Comparison of ENCODE assay signal across 20 mouse cellular contexts in the genomic region with DNA sequence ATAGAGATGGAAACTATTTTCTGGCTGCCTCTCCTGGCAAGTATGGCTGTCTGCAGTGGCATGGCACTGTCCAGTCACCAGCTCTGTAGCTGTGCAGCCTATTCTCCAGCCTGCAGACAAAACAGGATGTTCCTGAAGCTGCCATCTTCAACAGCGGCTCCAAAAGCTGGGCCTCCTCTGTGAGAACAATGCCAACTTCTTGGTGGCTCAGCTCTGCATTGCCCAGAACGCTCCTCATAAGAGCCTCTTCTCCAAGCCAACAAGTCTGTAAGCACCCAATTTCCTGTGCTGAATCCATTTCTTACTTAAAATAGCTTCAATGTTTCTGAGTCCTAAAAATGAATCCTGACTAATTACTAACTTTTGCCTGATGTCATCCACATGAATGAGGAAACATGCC. TPM values are rescaled to one million over a fixed set of nuclear protein-coding genes. Genes with fewer than 3 reads are reported as not detected.
DNase-seq lines count a peak whose midpoint lies in the region; ATAC-seq and TF ChIP-seq lines count a peak whose summit lies in the region.
"Had no signal": no experiment of that assay in that cellular context is flagged by ENCODE, and none has a peak within 500 bp of the region (broad histone marks: within the 10 kb centered on the region; RNA-seq: fewer than 3 reads in every experiment).

No protein-coding gene starts in this region.

- ATAC-seq in forebrain, postnatal 0 days, result no peak; the same call in 1 of the 2 replicates
- ATAC-seq in forebrain, embryonic 15.5 days (replicated peaks), result no peak
- no peak for ATAC-seq in lung, postnatal 0 days
- ATAC-seq: CD4-positive, CD25-positive, alpha-beta regulatory T cell, adult 4 months had no signal

- DNase-seq in forebrain, postnatal 0 days, result peak; percentile 33
- no peak for DNase-seq in left cerebral cortex, adult 2 months (ENCODE audit: extremely low spot score in 1 of 2, low spot score in 2 of 2)
- DNase-seq in left cerebral cortex, adult 9 months (ENCODE audit: low spot score in 2 of 2), result no peak
- peak; percentile 35 for DNase-seq in right cerebral cortex, adult 18-20 months
- DNase-seq in right cerebral cortex, postnatal 4 days, result no peak
- no peak for DNase-seq in lung, postnatal 0 days (ENCODE audit: low spot score)
- DNase-seq in thymus, adult 18-20 months, result no peak
- DNase-seq: B cell, adult 2 months; cerebellum, adult 18-20 months; cerebellum, adult 9-11 months; cerebellum, postnatal 36 days; gastrocnemius, postnatal 10 days had no signal

- WGBS in forebrain, postnatal 0 days, result 59% methylated on average over 2 of the region's 2 CpGs
- 88% methylated on average over 2 of the region's 2 CpGs for WGBS in forebrain, embryonic 15.5 days
- WGBS in lung, postnatal 0 days, result 58% methylated on average over 2 of the region's 2 CpGs

- H3K4me1 ChIP-seq in forebrain, postnatal 0 days (ENCODE audit: insufficient read depth), result peaks cover 30% of the 10 kb centered on the region
- peaks cover 21% of the 10 kb centered on the region for H3K4me1 ChIP-seq in forebrain, embryonic 15.5 days
- no peaks in the 10 kb centered on the region for H3K4me1 ChIP-seq in lung, postnatal 0 days (ENCODE audit: insufficient read depth, low read depth, low read length)

- H3K27ac ChIP-seq in forebrain, postnatal 0 days (ENCODE audit: low read depth, low read length), result no peak overlapping the region
- H3K27ac ChIP-seq in forebrain, embryonic 15.5 days (replicated peaks), result no peak overlapping the region
- peak overlapping the region; percentile 7; the same call in 1 of the 2 replicates for H3K27ac ChIP-seq in left cerebral cortex, adult 2 months
- no peak overlapping the region for H3K27ac ChIP-seq in lung, postnatal 0 days (ENCODE audit: low read length)
- H3K27ac ChIP-seq: embryonic facial prominence, embryonic 13.5 days; forebrain, embryonic 12.5 days; hindbrain, embryonic 10.5 days; hindbrain, embryonic 14.5 days had no signal

- no peak for TF ChIP-seq EP300 in lung, postnatal 0 days (IDR thresholded peaks at IDR 0.05)

- H3K9me3 ChIP-seq in forebrain, postnatal 0 days (ENCODE audit: low read length), result no peaks in the 10 kb centered on the region
- no peaks in the 10 kb centered on the region for H3K9me3 ChIP-seq in forebrain, embryonic 15.5 days
- H3K9me3 ChIP-seq in lung, postnatal 0 days (ENCODE audit: low read length), result no peaks in the 10 kb centered on the region
- H3K9me3 ChIP-seq: embryonic facial prominence, embryonic 13.5 days; forebrain, embryonic 12.5 days; heart, embryonic 12.5 days; hindbrain, embryonic 10.5 days had no signal

- no peak overlapping the region for H3K4me2 ChIP-seq in forebrain, postnatal 0 days (ENCODE audit: low read depth)
- no peak overlapping the region for H3K4me2 ChIP-seq in forebrain, embryonic 15.5 days (replicated peaks)
- H3K4me2 ChIP-seq in lung, postnatal 0 days (replicated peaks; ENCODE audit: low read depth, low read length), result no peak overlapping the region
- H3K4me2 ChIP-seq: embryonic facial prominence, embryonic 13.5 days; forebrain, embryonic 12.5 days; heart, embryonic 12.5 days; hindbrain, embryonic 14.5 days had no signal

- no peak for TF ChIP-seq CTCF in forebrain, postnatal 0 days (IDR thresholded peaks at IDR 0.05; ENCODE audit: low read depth)
- TF ChIP-seq CTCF in left cerebral cortex, adult 2 months (IDR thresholded peaks at IDR 0.05), result no peak
- no peak for TF ChIP-seq CTCF in lung, postnatal 0 days (IDR thresholded peaks at IDR 0.05)

- H3K9ac ChIP-seq in forebrain, postnatal 0 days, result no peak overlapping the region
- no peak overlapping the region for H3K9ac ChIP-seq in forebrain, embryonic 15.5 days (replicated peaks)
- H3K9ac ChIP-seq in lung, postnatal 0 days (replicated peaks; ENCODE audit: low read depth), result no peak overlapping the region
- H3K9ac ChIP-seq: embryonic facial prominence, embryonic 13.5 days; forebrain, embryonic 12.5 days; heart, embryonic 12.5 days; hindbrain, embryonic 14.5 days had no signal

- no peaks in the 10 kb centered on the region for H3K27me3 ChIP-seq in forebrain, postnatal 0 days (ENCODE audit: insufficient read depth, low read length)
- H3K27me3 ChIP-seq in forebrain, embryonic 15.5 days, result no peaks in the 10 kb centered on the region
- H3K27me3 ChIP-seq in lung, postnatal 0 days (replicated peaks; ENCODE audit: insufficient read depth, low read length), result peaks cover 5% of the 10 kb centered on the region

- intact Hi-C loops in left cerebral cortex, adult 2 months (cut with DNase I), result loop anchor here (2.0 to 5.0 kb wide), 2 partner anchors 39 to 143 kb away; a partner anchor contains a TSS

- no peak overlapping the region for H3K4me3 ChIP-seq in forebrain, postnatal 0 days (ENCODE audit: low read depth, low read length)
- no peak overlapping the region for H3K4me3 ChIP-seq in forebrain, embryonic 15.5 days
- no peak overlapping the region for H3K4me3 ChIP-seq in left cerebral cortex, adult 2 months
- H3K4me3 ChIP-seq in lung, postnatal 0 days (ENCODE audit: low read depth, low read length), result no peak overlapping the region
- H3K4me3 ChIP-seq: embryonic facial prominence, embryonic 13.5 days; forebrain, embryonic 12.5 days; heart, embryonic 12.5 days; hindbrain, embryonic 10.5 days had no signal

- peaks cover 13% of the 10 kb centered on the region; the same call in 1 of the 2 replicates for H3K36me3 ChIP-seq in forebrain, postnatal 0 days (ENCODE audit: insufficient read depth)
- H3K36me3 ChIP-seq in forebrain, embryonic 15.5 days, result peaks cover 8% of the 10 kb centered on the region; the same call in 1 of the 2 replicates
- no peaks in the 10 kb centered on the region for H3K36me3 ChIP-seq in lung, postnatal 0 days (ENCODE audit: insufficient read depth, low read length)
- H3K36me3 ChIP-seq: embryonic facial prominence, embryonic 13.5 days; G1E; heart, embryonic 12.5 days had no signal

RNA-seq across cellular contexts. Expression of a gene that starts 5.3 kb away (rescaled TPM):
- total RNA-seq in forebrain, postnatal 0 days (2014; rRNA removed), result 41.4 and 49.2 TPM in 2 replicates
- 4.3 and 6.5 TPM in 2 replicates for polyA plus RNA-seq in forebrain, postnatal 0 days (2015; fragmentation: Nextera tagmentation; extraction: Ambion mirVana)
- 7.1 and 7.9 TPM in 2 replicates for polyA plus RNA-seq in forebrain, embryonic 15.5 days (2015; fragmentation: Nextera tagmentation; extraction: Ambion mirVana)
- total RNA-seq in left cerebral cortex, adult 2 months (2021), result 10 to 100 TPM; 63.3 to 68.9 TPM
- polyA plus RNA-seq in lung, postnatal 0 days (2015; fragmentation: Nextera tagmentation; extraction: Ambion mirVana), result 3.3 and 3.6 TPM in 2 replicates
- polyA plus RNA-seq: G1E had no signal

Comparison
In these comparisons a context has a peak if more than half of its experiments do, and no peak if none do; other contexts are left out.
1. DNase-seq: peak in forebrain, postnatal 0 days (single experiment) and right cerebral cortex, adult 18-20 months (single experiment); none in left cerebral cortex, adult 2 months (0 of 2), left cerebral cortex, adult 9 months (0 of 2), right cerebral cortex, postnatal 4 days (single experiment), lung, postnatal 0 days (single experiment) and thymus, adult 18-20 months (0 of 2).